Mouse (Mus musculus): ENCODE data around the gene Zfp408. TPM values are rescaled to one million over a fixed set of nuclear protein-coding genes. Genes with fewer than 3 reads are reported as not detected.

Zfp408 gene
- 1 to 10 TPM; 2.6 to 4.1 (median 2.9) TPM for total RNA-seq (2022)

- DNase-seq (ENCODE audit: low spot score), result peak; percentile 97
These were observed at the start of gene Zfp408, which contains the start of gene Arhgap1 for GRCm38 (mm10) chr2:91649553-91650359. TSS of gene Zfp408 (minus strand) at chr2:91649791. TSS of gene Arhgap1 (plus strand) at chr2:91649860.

- DNase-seq (ENCODE audit: low spot score), result no peak
These were observed 49.6 kb upstream of the Zfp408 start for GRCm38 (mm10) chr2:91699225-91699624.

GRCm38 (mm10) chr2:91696225-91696590 is 46.6 kb upstream of the Zfp408 start:
- no peak for DNase-seq (ENCODE audit: low spot score)

- peak; percentile 18 for DNase-seq (ENCODE audit: low spot score)
These were observed 46.0 kb upstream of the Zfp408 start for GRCm38 (mm10) chr2:91695436-91696224.

GRCm38 (mm10) chr2:91689452-91689851 is 39.9 kb upstream of the Zfp408 start:
- DNase-seq (ENCODE audit: low spot score), result peak; percentile 59

GRCm38 (mm10) chr2:91683919-91684318 is 34.3 kb upstream of the Zfp408 start:
- DNase-seq (ENCODE audit: low spot score), result no peak

- peak; percentile 41 for DNase-seq (ENCODE audit: low spot score)
These were observed 33.3 kb upstream of the Zfp408 start for GRCm38 (mm10) chr2:91682850-91683249.

GRCm38 (mm10) chr2:91676961-91677360 is 27.4 kb upstream of the Zfp408 start:
- no peak for DNase-seq (ENCODE audit: low spot score)

GRCm38 (mm10) chr2:91676420-91676819 is 26.8 kb upstream of the Zfp408 start:
- no peak for DNase-seq (ENCODE audit: low spot score)

GRCm38 (mm10) chr2:91674895-91675294 is 25.3 kb upstream of the Zfp408 start:
- no peak for DNase-seq (ENCODE audit: low spot score)

- no peak for DNase-seq (ENCODE audit: low spot score)
These were observed 24.0 kb upstream of the Zfp408 start for GRCm38 (mm10) chr2:91673587-91673986.

GRCm38 (mm10) chr2:91670038-91670437 is 20.4 kb upstream of the Zfp408 start:
- no peak for DNase-seq (ENCODE audit: low spot score)

GRCm38 (mm10) chr2:91669326-91669725 is 19.7 kb upstream of the Zfp408 start:
- no peak for DNase-seq (ENCODE audit: low spot score)

GRCm38 (mm10) chr2:91667747-91668146 is 18.2 kb upstream of the Zfp408 start:
- DNase-seq (ENCODE audit: low spot score), result no peak

GRCm38 (mm10) chr2:91666386-91666910 is 16.9 kb upstream of the Zfp408 start:
- DNase-seq (ENCODE audit: low spot score), result peak; percentile 18

- no peak for DNase-seq (ENCODE audit: low spot score)
These were observed 15.2 kb upstream of the Zfp408 start for GRCm38 (mm10) chr2:91664780-91665179.

- no peak for DNase-seq (ENCODE audit: low spot score)
These were observed 11.4 kb upstream of the Zfp408 start for GRCm38 (mm10) chr2:91660981-91661380.

GRCm38 (mm10) chr2:91659657-91660056 is 10.1 kb upstream of the Zfp408 start:
- no peak for DNase-seq (ENCODE audit: low spot score)

GRCm38 (mm10) chr2:91656774-91657173 is 7.2 kb upstream of the Zfp408 start:
- no peak for DNase-seq (ENCODE audit: low spot score)

- no peak for DNase-seq (ENCODE audit: low spot score)
These were observed 6.2 kb upstream of the Zfp408 start for GRCm38 (mm10) chr2:91655827-91656226.

GRCm38 (mm10) chr2:91655388-91655787 is 5.8 kb upstream of the Zfp408 start:
- no peak for DNase-seq (ENCODE audit: low spot score)

- DNase-seq (ENCODE audit: low spot score), result no peak
These were observed 3.3 kb upstream of the Zfp408 start for GRCm38 (mm10) chr2:91652863-91653262.

All from heart, adult 8-10 months (tissue).